Mouse (Mus musculus): ENCODE measurements around the gene Cd47. TPM values are rescaled to one million over a fixed set of nuclear protein-coding genes. Genes with fewer than 3 reads are reported as not detected.

Cd47 gene
- total RNA-seq, 2 experiments from 2014 or later: 215 to 235 TPM

DNA sequence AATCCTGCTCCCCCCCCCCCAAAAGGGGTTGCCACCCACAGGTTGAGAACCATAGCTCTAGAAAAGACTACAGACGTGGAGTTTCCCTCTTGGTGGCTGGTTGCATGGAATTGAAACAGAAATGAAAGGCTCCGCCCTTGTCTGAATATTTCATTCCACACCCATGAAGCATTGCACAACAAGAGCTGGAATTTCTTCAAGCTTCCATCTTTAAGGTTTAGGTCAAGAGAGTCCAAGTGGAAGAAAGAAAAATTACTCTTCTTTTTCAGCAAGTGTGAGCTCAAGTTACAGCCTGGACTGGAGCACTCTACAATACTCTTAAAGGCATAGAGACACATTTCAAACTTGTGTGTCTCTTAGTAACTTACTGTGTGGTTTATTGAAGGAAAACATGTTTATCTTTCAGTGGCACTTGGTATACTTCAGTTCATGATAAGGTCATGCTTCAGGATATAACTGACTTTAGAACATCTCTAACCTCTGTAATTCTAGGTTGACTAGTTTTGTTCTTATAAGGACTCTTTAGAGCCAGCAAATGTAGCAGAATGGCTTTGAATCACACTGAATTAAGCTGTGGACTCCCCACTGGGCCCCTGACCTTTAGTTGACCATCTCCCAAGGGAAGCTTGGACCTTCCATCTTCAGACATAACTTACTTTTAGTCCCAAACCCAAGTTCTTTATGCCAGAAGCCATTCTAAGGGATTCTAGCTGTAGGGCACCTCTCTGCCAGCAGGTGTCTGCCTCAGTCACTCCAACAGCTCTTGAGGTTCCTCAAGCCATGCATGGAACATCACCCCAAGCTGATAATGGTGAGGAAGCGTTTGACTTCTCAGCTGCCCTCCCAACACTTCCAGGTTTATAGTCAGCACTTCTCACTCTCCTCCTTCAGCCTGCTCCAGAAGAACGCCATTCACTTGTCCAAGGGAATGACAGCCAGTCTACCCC lies 58.8 kb downstream of the Cd47 start:
- DNase-seq (ENCODE audit: low spot score in 2 of 2): no peak

DNA sequence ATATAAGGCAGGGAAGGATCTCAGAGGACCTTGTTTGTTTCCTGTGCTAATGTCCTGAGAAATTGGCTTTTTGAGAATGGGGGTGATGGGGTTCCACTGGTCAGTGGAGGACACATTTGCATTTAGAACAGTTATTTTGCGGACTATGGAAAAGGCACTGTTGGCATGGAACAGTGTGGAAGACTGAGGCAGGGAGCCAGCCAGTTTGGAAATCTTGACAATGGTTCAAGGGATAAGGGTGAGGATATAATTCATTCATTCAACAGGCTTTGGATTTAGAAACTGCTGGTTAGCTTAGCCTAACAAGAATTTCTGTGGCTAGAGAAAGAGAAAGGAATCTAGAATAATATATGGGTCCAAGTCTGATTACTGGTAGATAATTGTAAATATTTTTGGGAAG lies 61.7 kb downstream of the Cd47 start:
- no peak for DNase-seq (ENCODE audit: low spot score in 2 of 2)

DNA sequence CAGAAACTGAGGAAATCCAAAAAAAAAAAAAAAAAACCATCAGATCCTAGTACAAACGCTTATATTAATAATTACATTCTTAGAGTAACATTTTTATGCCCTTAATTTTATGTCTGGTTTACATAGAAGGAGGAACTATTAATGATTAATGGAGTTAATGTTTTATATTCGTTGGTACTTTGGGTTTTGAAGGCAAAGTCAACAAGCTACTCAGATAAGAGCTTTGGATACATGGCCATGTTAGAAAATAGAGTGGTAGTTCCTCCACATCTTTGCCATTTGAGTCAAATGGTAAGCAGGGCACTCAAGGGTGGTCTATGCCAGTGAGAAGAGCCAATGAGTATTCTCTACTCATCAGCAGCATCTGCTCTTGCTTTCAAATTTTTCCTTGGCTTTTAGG lies 66.3 kb downstream of the Cd47 start:
- no peak for DNase-seq (ENCODE audit: low spot score in 2 of 2)

DNA sequence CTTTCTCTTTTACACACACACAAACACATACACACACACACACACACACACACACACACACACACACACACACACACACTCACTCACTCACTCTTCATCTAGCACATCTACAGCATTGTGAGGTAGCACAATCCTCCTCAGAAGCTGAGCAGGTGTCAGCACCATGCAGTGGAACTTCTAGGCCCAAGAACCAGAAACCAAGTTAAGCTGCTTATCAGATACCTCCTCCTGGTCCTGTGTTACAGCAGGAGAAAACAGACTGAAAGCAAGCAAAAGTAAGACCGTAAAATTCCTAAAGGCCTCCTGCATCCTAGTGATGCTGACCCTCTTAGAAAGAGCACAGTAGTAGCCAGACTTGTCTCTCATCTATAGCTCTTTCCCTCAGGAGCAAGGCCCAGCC lies 67.9 kb downstream of the Cd47 start:
- DNase-seq (ENCODE audit: low spot score in 2 of 2): no peak

DNA sequence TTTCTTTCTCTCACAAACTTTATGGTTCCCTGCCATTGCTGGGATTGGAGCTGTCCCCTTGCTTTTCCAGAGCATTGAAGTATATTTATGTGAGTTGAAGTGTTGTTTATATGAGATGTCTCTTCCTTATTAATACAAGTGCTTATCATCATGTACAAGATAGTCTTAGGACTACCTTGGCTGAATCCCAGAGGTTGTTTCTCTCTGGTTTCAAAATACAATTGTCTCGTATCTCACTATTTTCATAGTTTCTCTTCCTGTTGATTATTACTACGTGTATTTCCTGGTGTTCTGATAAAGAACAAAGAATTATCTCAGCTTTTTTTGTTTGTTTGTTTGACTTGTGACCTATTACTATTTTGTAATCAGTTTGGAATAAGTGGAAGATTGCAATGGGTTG lies 73.6 kb downstream of the Cd47 start:
- DNase-seq (ENCODE audit: low spot score in 2 of 2): no peak

DNA sequence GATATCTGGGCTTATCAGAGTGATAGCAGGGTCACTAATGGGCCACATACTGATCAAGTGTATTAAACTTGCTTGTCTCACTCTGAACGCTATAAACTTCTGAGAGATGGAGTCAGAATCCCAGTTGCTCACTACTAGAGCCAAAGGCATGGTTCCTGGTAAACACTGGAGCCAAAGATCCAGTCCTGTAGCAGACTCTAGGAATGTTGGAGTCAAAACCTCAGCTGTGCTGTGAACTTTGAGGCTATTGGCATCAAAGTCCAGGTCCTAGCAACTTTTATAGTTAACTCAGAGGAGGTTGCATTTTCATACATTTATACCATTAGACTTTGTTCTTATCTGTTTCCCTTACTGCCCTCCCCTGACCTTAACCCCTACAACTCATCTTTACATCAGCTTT lies 74.2 kb downstream of the Cd47 start:
- DNase-seq (ENCODE audit: low spot score in 2 of 2): no peak

DNA sequence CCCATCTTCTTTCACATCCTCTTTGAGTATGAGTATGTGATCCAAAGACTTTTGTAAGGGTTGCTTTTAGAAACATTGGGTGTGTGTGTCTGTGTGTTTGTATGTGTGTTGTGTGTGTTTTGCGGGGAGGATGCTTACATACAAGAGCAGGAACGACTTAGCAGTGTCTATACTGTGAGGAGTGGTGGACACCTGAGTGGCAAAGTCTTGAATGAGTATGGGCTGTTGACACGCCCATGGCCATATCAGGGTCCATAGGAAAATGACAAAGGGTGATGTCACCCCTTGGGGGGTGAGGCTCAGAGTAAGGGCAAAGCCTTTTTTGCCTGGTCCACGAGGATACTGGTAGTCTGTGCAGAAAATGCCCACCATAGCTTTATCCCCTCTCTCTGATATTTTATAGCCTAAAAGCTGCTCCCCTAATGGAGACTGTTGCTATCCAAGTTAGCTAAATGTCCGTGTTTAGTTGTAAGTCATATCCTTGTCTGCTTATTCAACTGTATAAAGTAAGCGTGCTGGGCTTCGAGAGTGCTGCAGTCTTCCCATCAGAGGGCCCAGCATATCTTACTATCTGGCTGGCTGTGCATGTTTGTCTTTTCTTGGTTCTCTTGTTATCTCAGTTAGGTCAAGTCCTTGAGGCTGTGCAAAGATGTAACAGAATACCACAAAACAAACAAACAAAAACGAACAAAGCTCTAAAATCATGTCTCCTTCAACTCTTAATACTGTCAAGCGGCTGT lies 76.1 kb downstream of the Cd47 start:
- DNase-seq (ENCODE audit: low spot score in 2 of 2): no peak

DNA sequence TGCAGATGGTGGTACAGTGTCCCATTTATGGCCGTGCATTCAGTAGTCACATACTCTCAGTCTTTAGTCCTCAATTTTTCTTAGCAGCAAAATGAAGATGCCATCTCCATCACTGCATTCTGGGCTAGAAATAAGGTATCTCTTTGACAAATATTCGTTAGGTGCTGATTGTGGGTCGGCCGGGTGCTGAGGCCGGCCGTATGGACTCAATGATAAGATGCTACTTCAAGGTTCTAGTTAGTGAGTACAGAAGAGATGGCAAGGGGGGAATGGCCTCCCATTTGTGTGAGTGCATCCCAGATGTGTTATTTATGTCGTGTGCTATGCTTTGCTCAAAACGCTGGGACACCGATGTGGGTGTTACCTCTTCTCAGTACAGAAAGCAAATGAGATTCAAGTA lies 76.9 kb downstream of the Cd47 start:
- DNase-seq (ENCODE audit: low spot score in 2 of 2): no peak

DNA sequence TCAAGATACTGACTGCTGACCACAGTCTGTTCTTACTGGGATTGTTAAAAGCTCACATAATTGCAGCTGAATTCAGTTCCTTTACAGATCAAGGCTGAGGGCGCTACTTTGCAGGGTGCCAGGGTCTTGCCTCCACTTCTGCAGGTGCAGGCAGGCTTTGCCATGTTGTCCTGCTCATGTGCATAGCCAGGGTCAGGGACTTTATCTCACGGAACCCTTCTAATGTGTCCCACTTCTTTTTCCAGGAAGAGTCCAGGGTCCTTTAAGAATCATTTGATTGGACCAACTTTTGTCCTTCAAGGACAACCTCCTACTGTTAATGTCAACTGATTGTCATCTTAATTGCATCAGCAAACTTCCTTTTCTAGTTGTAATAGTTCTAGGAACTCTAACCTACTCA lies 77.7 kb downstream of the Cd47 start:
- DNase-seq (ENCODE audit: low spot score in 2 of 2): no peak

DNA sequence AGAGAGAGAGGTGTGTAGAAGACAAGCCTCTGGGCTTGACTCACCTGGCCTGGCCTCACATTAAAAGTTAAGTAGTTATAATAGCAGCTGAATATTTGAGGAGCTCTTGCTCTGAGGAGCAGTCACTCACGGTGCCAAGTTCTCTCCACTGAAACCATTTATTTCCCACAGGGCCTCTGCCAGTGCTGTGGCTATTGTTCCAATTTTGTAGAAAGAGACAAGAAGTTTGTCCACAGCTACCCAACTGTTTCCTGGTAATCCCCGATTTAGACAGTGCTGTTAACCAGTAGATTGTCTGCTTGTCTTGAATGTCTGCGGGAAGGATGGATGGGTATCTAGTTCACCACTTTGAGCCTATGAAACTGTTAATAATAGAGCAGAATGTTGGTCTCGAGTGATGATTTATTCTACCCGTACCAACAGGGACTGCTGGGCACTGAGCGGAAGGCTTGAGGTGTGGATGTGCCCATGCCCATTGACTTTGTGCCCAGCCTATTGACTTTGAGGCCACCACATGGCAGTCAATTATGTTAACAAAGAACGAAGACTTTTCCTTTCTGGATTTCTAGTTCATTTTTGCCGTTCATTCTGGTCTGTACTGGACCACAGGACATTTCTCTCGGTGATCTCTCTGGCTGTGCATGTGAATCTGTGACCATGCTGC lies 86.2 kb downstream of the Cd47 start:
- no peak for DNase-seq (ENCODE audit: low spot score in 2 of 2)

DNA sequence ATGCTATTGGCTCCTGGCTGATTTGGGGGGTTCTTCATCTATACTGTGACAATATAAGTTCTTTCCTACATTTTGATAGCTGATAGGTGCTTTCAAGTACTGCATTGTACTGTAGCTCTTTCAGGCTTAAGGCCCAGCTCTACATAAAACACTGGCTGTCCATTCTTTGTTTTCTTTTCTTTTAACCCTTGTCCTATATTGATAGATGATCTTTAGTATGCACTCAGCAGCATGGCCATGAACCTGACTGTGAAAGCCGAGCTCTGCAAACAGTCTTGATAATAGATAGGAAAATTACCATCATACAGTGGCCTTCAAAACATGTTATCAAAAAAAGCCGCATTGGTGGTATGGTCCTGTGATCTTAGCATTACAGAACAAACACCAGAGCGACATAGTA lies 87.0 kb downstream of the Cd47 start:
- DNase-seq (ENCODE audit: low spot score in 2 of 2): no peak

DNA sequence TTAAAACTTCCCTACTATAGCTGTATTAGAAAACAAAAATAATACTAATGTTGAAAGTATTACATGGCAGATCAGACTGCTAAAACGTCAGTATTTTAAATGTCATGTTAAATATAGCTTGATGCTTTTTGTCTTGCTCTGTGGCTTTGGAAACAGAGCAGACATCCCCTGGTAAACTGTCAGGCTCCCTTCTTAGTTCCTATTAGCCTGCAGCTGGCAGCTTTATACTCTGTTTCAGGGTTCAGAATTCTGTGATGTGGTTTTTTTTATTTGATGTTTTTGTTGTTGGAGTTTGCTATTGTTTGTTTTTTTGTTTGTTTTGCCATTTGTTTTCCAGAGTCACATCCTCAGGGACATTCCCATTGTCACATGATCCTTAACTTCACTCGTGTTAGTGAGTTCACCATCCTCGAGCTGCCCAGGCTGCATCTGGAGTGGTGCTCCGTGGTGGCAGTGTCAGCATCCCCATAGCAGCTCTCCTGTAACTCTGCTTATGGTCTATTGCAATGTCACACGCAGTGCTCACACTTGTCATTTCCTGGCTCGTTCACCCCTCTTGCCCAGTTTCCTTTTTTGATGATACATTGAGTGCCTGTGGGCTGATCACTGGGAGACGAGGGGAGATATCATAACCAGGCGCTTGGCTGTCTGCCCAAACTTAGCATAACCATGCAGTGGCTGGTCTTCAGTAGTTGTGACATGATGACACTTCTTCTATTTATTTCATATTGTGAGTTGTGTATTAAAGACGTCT lies 87.7 kb downstream of the Cd47 start:
- DNase-seq (ENCODE audit: low spot score in 2 of 2): no peak

DNA sequence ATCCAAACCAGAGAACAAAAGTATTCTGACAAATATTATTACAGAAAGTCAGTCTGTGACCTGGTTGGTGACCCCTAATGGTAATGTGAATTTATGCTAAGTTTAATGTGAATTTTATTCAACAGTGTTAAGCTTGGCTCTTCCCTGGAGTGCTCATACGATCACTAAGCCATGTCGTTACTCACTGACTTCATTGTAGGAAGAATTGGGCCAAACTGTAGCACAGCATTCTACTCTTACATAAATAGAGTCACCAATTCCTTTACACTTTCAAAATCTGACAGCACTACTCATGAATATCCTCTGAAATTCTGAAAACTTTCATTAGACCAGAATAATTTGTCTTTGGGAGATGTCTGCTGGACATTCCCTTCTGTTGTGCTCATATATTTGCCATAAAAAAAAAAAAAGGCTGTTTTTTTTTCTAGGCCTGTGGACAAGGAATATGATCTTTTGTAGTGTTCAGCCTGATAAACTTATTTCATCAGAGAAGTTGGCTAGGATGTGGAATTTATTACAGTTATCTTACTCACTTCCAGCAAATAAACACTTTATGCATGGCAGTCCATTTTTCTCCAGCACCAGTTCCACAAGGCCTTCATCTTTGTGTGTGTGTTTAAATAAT lies 88.8 kb downstream of the Cd47 start:
- DNase-seq (ENCODE audit: low spot score in 2 of 2): no peak

DNA sequence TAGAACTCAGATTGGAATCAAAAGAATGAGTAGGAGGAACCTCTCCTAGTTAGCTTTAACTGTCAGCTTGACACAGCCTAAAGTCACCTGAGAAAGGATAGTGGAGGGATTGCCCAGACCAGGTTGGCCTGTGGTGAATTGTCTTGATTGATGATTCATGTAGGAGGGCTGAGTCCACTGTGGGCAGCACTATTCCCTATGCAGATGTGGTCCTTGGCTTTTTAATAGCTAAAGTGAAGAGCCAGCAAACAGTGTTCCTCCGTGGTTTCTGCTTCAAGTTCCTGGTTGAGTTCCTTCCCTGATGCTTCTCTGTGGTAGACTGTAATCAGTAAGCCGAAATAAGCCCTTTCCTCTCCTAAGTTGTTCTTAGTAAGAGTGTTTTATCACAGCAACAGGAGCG lies 91.9 kb downstream of the Cd47 start:
- DNase-seq (ENCODE audit: low spot score in 2 of 2): no peak

DNA sequence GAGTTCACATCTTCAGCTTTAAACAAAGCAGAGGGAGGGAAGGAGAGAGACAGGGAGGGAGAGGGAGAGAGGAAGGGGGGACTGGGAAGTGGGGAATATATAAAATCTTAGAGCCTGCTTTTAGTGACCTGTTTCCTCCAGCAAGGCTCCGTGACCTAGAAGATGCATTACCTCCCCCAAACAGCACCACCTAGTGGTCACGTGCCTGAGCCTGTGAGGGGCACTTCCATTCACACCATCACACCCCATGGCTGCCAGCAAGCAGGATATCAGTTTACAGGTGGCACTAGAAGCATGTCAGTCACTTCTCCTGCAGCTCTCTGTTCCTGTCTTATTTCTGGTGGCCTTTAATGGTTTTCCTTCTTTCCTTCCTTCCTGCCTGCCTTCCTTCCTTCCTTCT lies 92.6 kb downstream of the Cd47 start:
- DNase-seq (ENCODE audit: low spot score in 2 of 2): no peak

DNA sequence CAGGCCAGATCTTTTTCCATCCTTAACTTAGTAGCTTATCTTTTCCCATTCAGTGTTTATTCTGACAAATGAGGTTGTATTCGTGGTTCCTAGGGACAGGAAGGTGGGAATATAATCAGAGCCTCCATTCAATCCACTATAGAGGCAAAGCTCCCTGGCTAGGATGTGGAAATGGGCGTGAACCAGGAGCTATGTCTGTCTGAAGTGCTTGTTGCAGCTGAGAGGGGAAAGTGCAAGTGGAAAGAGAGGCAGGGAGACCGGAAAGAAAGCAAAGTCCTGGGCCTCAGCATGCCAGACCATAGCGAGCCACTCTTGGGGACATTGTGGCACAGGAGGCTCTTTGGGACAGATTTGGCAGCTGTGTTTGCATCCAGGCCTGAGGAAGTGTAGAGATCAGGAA lies 94.3 kb downstream of the Cd47 start:
- no peak for DNase-seq (ENCODE audit: low spot score in 2 of 2)

DNA sequence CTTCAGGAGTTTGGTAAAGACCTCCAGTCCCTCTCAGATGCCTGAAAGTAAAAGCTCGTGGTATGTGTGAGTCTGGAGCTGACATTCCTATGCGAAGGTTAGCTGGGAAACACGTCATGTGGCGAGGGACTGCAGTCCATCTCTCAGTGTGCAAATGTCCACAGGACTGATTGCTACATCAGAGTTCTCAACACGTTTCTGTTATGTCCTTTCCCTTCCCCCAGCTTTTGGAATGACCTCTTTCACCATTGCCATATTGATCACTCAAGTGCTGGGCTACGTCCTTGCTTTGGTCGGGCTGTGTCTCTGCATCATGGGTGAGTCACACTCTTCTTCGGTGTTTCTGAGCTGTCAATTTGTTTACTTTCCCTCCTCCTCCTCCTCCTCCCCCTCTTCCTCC lies 95.8 kb downstream of the Cd47 start:
- no peak for DNase-seq (ENCODE audit: low spot score in 2 of 2)

DNA sequence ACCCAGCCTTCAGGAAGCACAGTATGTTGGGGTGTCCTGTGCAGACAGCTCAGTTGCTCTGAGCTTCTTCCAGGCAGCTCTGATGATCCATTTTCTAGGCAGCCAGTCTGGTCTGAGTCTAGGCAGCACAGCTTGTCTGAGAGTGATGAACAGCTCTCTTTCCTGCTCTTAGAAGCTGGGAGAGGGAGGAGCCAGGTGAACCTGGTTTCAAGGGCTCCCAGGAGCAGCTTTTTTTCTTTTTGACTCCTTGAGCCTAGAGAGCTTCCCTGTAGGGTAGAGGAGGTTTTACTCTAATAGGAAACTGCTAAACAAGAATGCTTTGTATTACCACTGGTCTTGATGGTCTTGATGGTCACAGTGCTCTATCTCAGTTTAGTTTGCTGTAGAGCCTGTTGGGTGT lies 101.1 kb downstream of the Cd47 start:
- DNase-seq (ENCODE audit: low spot score in 2 of 2): no peak

DNA sequence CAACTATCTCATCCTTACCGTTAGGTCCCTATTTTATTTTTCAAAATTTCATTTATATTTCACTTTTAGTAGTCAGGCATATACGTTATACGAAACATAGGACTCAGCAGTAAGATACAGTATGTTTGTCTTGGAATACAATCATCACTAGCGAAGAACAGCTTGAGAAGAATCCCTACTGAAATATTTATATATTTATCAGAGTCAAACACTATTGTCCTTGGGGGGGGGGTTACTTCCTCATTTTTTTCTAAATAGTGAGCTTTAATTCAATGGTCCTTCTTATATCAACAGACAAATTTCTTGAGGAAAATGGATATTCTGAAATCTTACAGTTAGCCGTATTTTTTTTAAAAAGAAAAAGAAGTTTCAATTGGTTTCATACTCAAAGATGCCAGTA lies 101.8 kb downstream of the Cd47 start:
- DNase-seq (ENCODE audit: low spot score in 2 of 2): no peak

DNA sequence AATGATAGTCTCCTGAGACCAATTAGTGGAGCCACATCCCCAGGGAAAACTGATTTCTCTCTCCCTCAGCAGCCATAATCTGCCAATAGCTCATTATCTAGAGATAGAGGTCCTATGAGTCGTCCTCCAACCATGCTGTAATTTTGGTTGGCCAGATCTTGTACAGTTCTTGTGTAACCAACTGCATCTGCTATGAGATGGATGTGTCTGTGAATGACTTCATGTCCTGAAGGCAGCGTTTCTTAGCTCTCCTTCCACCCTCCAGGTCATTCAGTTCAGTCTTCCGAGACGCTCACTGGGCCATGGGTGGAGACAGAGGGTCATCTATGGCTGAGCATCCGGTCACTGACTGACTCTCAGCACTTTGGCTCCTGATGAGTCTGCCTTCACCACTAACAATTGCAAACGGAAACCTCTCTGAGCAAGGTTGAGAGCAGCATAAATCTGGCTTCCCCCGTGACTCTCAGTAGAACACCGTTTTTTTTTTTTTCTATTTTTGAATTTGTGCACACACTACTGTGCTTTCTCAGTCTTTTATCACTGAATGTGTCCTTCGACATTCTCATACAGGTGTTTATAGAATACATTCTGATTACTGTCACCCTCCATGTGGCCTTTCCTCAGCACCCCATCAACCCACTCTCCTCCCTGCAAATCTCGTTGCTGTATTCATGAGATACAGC lies 104.1 kb downstream of the Cd47 start:
- DNase-seq (ENCODE audit: low spot score in 2 of 2): no peak

Data from left cerebral cortex, adult 18-20 months (tissue).